Mouse (Mus musculus): ENCODE data around the gene Fgr. TPM values are rescaled to one million over a fixed set of nuclear protein-coding genes. Genes with fewer than 3 reads are reported as not detected.

The Fgr gene
- 0.29 TPM for polyA plus RNA-seq (2014; fragmentation: Illumina TruSeq; extraction: RNeasy Lipid Tissue Mini Kit (QIAGEN cat#74804); ENCODE audit: low read depth, low replicate concordance)

DNA sequence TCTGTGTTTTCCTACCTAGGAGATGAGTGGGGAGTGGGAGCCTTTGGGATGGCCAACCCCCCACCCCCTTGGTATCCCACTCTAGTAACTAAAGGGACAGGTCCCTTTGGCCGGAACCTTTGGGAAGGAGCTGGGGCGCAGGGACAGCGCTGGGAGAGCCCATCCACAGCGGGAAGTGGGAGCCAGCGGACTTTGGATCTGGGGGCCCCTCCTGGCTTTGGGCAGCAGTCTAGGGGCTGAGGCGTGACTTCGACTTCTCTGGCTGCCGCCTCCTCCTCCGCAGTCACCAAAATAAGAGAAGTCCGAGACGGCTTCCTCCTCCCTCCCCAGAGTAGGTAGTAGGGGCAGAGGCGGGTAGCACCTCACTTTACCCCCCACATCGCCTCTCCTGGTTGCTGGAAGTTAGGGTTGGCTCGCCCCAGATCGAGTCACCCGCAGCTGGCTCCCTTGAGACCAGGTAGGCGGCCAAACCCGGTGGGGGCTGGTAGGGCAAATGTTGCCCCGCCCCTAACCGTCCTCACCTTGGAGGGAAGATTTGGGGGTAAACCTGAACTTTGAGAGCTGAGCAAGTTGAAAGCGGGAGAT, at the start of gene Fgr:
Fgr (plus strand) TSS at position 282 of the 585 bp plus-strand sequence.

DNA sequence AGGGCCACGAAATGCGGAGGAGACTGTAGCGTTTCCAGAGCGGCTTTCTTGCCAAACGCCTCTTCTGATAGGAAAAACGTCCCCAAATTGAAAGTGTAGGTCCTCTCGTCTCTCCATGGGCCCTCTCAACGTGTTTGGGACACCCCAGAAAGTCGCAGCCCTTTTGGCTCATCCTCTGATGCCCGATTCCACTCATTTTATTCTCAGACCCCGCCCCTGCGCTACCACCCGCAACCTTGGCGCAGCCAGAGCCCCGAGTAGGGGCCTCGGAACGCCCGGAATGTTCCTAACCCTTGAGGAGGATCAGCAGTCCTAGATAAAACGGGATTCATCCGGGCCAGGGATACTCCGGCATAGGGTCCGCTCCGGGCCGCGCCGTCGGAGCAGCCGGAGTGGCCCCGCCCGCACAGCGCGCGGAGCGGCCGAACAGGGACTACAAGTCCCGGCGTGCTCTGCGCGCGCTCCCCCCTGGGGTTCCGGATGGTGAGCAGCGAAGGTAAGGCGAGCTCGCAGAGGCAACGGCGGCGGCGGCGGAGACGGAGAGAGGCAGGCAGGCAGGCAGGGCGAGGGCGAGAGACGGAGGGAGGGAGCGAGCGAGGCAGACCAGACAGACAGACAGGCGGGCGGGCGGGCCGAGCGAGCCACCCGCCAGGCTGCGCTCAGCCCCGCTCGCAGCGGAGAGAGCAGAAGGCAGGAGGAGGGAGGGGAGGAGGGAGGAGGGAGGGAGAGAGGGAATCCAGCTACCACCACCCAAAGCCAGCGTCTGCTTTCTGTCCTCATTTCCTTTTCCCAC, 37.3 kb downstream of the Fgr start, which contains the start of gene Ahdc1:
Ahdc1 (plus strand) TSS at position 233 of the 793 bp plus-strand sequence.

Other genes starting within 250 kb of the Fgr start
- 8.4 TPM for gene Xkr8, start 241.5 kb upstream of the Fgr start, polyA plus RNA-seq (2014; fragmentation: Illumina TruSeq; extraction: RNeasy Lipid Tissue Mini Kit (QIAGEN cat#74804); ENCODE audit: low read depth, low replicate concordance)
- gene Smpdl3b, start 216.8 kb upstream of the Fgr start, polyA plus RNA-seq (2014; fragmentation: Illumina TruSeq; extraction: RNeasy Lipid Tissue Mini Kit (QIAGEN cat#74804); ENCODE audit: low read depth, low replicate concordance), result 2.4 TPM
- 11.9 TPM for gene Rpa2, start 205.8 kb upstream of the Fgr start, polyA plus RNA-seq (2014; fragmentation: Illumina TruSeq; extraction: RNeasy Lipid Tissue Mini Kit (QIAGEN cat#74804); ENCODE audit: low read depth, low replicate concordance)
- gene Themis2, start 177.7 kb upstream of the Fgr start, polyA plus RNA-seq (2014; fragmentation: Illumina TruSeq; extraction: RNeasy Lipid Tissue Mini Kit (QIAGEN cat#74804); ENCODE audit: low read depth, low replicate concordance), result 0.18 TPM
- gene Ppp1r8, start 130.9 kb upstream of the Fgr start, polyA plus RNA-seq (2014; fragmentation: Illumina TruSeq; extraction: RNeasy Lipid Tissue Mini Kit (QIAGEN cat#74804); ENCODE audit: low read depth, low replicate concordance), result 9.0 TPM
- 68.1 TPM for gene Stx12, start 89.6 kb upstream of the Fgr start, polyA plus RNA-seq (2014; fragmentation: Illumina TruSeq; extraction: RNeasy Lipid Tissue Mini Kit (QIAGEN cat#74804); ENCODE audit: low read depth, low replicate concordance)
- 330 TPM for gene Fam76a, start 51.5 kb upstream of the Fgr start, polyA plus RNA-seq (2014; fragmentation: Illumina TruSeq; extraction: RNeasy Lipid Tissue Mini Kit (QIAGEN cat#74804); ENCODE audit: low read depth, low replicate concordance)
- 2.3 TPM for gene Ahdc1, start 37.2 kb downstream of the Fgr start, polyA plus RNA-seq (2014; fragmentation: Illumina TruSeq; extraction: RNeasy Lipid Tissue Mini Kit (QIAGEN cat#74804); ENCODE audit: low read depth, low replicate concordance)
- gene Wasf2, start 156.4 kb downstream of the Fgr start, polyA plus RNA-seq (2014; fragmentation: Illumina TruSeq; extraction: RNeasy Lipid Tissue Mini Kit (QIAGEN cat#74804); ENCODE audit: low read depth, low replicate concordance), result 135 TPM
- gene Cd164l2, start 238.0 kb downstream of the Fgr start, polyA plus RNA-seq (2014; fragmentation: Illumina TruSeq; extraction: RNeasy Lipid Tissue Mini Kit (QIAGEN cat#74804); ENCODE audit: low read depth, low replicate concordance), result not detected
- gene Gpr3, start 238.4 kb downstream of the Fgr start, polyA plus RNA-seq (2014; fragmentation: Illumina TruSeq; extraction: RNeasy Lipid Tissue Mini Kit (QIAGEN cat#74804); ENCODE audit: low read depth, low replicate concordance), result 0.53 TPM